Mouse (Mus musculus) ES-Bruce4 (cell line): ENCODE data around the gene Brsk1. TPM values are rescaled to one million over a fixed set of nuclear protein-coding genes. Genes with fewer than 3 reads are reported as not detected.

Experiments
- H3K27ac ChIP-seq: 2 replicates; pipeline ENCODE4 v1.5.1; 2012; ENCODE audit warnings: low read length, inconsistent platforms; ENCODE audit not compliant: insufficient read depth
- H3K27me3 ChIP-seq: 2 replicates; pipeline ENCODE4 v1.6.1; 2012; ENCODE audit warnings: mild to moderate bottlenecking, low read length, inconsistent platforms; ENCODE audit not compliant: control insufficient read depth, poor library complexity, insufficient read depth, severe bottlenecking
- H3K36me3 ChIP-seq: 2 replicates; pipeline ENCODE4 v1.6.1; 2012; ENCODE audit warnings: inconsistent platforms, mild to moderate bottlenecking, low read length, moderate library complexity; ENCODE audit not compliant: control insufficient read depth, poor library complexity, insufficient read depth, severe bottlenecking
- H3K4me1 ChIP-seq: one replicate; pipeline ENCODE4 v1.8.1; 2011; ENCODE audit warnings: low read length; ENCODE audit not compliant: control insufficient read depth, insufficient read depth
- H3K4me3 ChIP-seq: 2 replicates; pipeline ENCODE4 v1.5.1; 2011; ENCODE audit warnings: low read depth, mild to moderate bottlenecking, low read length
- H3K9ac ChIP-seq: 2 replicates; pipeline ENCODE4 v1.6.1; 2012; ENCODE audit warnings: low read depth, mild to moderate bottlenecking, inconsistent platforms; ENCODE audit not compliant: poor library complexity, severe bottlenecking
- H3K9me3 ChIP-seq: replicated peaks from 2 replicates; pipeline ENCODE4 v1.6.1; 2012; ENCODE audit warnings: mild to moderate bottlenecking, low read length, inconsistent platforms; ENCODE audit not compliant: control insufficient read depth, poor library complexity, insufficient read depth, severe bottlenecking
- CTCF ChIP-seq: IDR thresholded peaks from one replicate; pipeline ENCODE4 v1.8.1; 2011; ENCODE audit warnings: low read depth, low read length
- EP300 ChIP-seq: IDR thresholded peaks from 2 replicates; pipeline ENCODE4 v1.6.1; 2011; ENCODE audit warnings: low read depth, low read length; ENCODE audit not compliant: insufficient read depth
- POLR2A ChIP-seq: IDR thresholded peaks from one replicate; pipeline ENCODE4 v1.8.1; 2011; ENCODE audit warnings: low read length; ENCODE audit not compliant: insufficient read depth
- polyA plus RNA-seq: library from polyadenylated mRNA; stranded (reverse); fragments of >200 nt; gene quantifications from 2 replicates; pipeline ENCODE4 v1.2.4, GENCODE M21; 2011; ENCODE audit warnings: low read depth; ENCODE audit not compliant: missing spikeins, insufficient read depth, insufficient read length

Brsk1 gene
- polyA plus RNA-seq, 1 experiment = 10.9 TPM

DNA sequence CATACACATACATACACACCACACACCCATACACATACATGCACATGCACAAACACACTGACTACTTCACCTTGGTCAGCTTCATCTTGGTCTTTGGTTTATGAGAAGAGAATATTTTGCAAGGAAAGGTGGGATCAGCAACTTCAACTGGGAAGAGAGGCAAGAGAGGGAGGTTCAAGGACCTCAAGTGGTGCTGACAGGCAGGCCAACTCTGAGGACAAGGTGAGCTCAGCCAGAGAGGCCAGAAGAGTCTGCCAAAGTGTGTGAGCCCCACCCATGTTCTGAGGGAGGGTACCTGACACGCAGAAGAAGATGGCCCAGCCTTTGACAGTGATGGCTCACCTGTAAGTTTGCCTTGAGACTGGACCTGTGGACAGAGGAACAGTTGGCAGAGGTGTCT, 69.3 kb downstream of the Brsk1 start:
- Histone ChIP-seq H3K4me3 (no peak overlapping the region), H3K27ac (no peak overlapping the region), H3K9ac (no peak overlapping the region), H3K4me1 (no peaks in the 10 kb centered on the region), H3K36me3 (no peaks in the 10 kb centered on the region), H3K9me3 (no peaks in the 10 kb centered on the region), H3K27me3 (no peaks in the 10 kb centered on the region)
- no peak for TF ChIP-seq EP300

DNA sequence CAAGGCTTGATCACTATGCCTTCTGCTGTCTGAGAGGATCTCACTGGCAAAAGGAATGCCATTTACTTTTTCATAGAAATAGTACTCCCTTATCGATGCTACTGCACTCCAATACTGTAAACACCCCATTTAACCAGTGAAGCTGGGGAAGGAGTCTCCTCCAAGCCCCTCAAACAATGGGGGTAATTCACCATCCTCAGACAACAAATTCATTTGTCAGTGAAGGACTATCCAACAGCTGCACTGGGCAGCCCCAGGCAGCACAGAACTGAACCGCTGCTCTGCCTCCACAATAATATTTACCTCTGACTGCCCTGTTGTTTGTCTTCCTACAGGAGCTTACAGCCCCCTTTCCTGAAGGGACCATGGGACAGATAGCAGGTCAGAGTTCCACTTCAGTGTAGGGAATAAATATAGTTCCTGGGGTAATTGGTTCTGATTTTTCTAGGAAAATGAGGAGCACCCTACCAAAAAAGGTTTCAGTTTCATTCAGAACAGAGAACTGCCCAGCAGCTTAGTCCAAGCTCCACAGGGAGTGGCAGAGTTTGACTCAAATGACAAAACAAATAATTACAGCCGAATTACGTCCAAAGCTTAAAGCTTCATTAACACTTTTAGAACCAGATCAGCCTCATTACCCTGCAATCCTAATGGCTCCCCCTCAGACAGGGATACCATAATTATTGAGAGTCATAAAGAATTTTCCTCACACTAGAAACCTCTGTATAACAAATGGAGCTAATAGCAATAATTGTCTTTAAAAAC, 74.7 kb downstream of the Brsk1 start:
- TF ChIP-seq EP300 (no peak), CTCF (no peak), POLR2A (no peak)
- no peaks in the 10 kb centered on the region for H3K4me1 ChIP-seq
- no peaks in the 10 kb centered on the region for H3K36me3 ChIP-seq
- no peak overlapping the region for H3K4me3 ChIP-seq
- H3K9me3 ChIP-seq = no peaks in the 10 kb centered on the region
- no peak overlapping the region for H3K9ac ChIP-seq
- H3K27me3 ChIP-seq = no peaks in the 10 kb centered on the region
- peak overlapping the region; percentile 5; the same call in 1 of the 2 replicates for H3K27ac ChIP-seq

Other genes with a start within 250 kb of the Brsk1 start
- 17.7 and 18.1 TPM in 2 replicates for gene Rdh13, start 245.0 kb upstream of the Brsk1 start, polyA plus RNA-seq
- gene Eps8l1, start 229.9 kb upstream of the Brsk1 start, polyA plus RNA-seq = 7.0 and 13.2 TPM in 2 replicates
- 63.1 and 68.7 TPM in 2 replicates for gene Ppp1r12c, start 188.9 kb upstream of the Brsk1 start, polyA plus RNA-seq
- 20.2 and 20.7 TPM in 2 replicates for gene Tnnt1, start 174.2 kb upstream of the Brsk1 start, polyA plus RNA-seq
- gene Tnni3, start 166.4 kb upstream of the Brsk1 start, polyA plus RNA-seq = 10.0 and 11.5 TPM in 2 replicates
- 9.2 and 10.0 TPM in 2 replicates for gene Dnaaf3, start 158.2 kb upstream of the Brsk1 start, polyA plus RNA-seq
- 4.3 and 4.9 TPM in 2 replicates for gene Syt5, start 143.1 kb upstream of the Brsk1 start, polyA plus RNA-seq
- not detected in 2 replicates for gene Ptprh, start 86.6 kb upstream of the Brsk1 start, polyA plus RNA-seq
- 3.8 and 5.5 TPM in 2 replicates for gene Tmem86b, start 59.2 kb upstream of the Brsk1 start, polyA plus RNA-seq
- gene Ppp6r1, start 31.6 kb upstream of the Brsk1 start, polyA plus RNA-seq = 58.6 and 66.3 TPM in 2 replicates
- gene Hspbp1, start 5.5 kb upstream of the Brsk1 start, polyA plus RNA-seq = 51.8 and 63.3 TPM in 2 replicates
- not detected in 2 replicates for gene Tmem150b, start 34.6 kb downstream of the Brsk1 start, polyA plus RNA-seq
- gene Kmt5c, start 49.5 kb downstream of the Brsk1 start, polyA plus RNA-seq = 69.0 and 72.3 TPM in 2 replicates
- 319 and 368 TPM in 2 replicates for gene Cox6b2, start 62.5 kb downstream of the Brsk1 start, polyA plus RNA-seq
- gene Fam71e2, start 80.7 kb downstream of the Brsk1 start, polyA plus RNA-seq = not detected in 2 replicates
- 1.4 and 1.9 TPM in 2 replicates for gene Il11, start 92.3 kb downstream of the Brsk1 start, polyA plus RNA-seq
- not detected in 2 replicates for gene Tmem190, start 92.3 kb downstream of the Brsk1 start, polyA plus RNA-seq
- gene Tmem238, start 99.1 kb downstream of the Brsk1 start, polyA plus RNA-seq = 2.6 and 6.8 TPM in 2 replicates
- 969 and 977 TPM in 2 replicates for gene Rpl28, start 102.3 kb downstream of the Brsk1 start, polyA plus RNA-seq
- gene Ube2s, start 122.0 kb downstream of the Brsk1 start, polyA plus RNA-seq = 474 and 498 TPM in 2 replicates
- gene Shisa7, start 154.1 kb downstream of the Brsk1 start, polyA plus RNA-seq = 3.8 and 5.3 TPM in 2 replicates
- gene Isoc2b, start 179.7 kb downstream of the Brsk1 start, polyA plus RNA-seq = 3.8 and 4.2 TPM in 2 replicates
- gene Isoc2a, start 186.5 kb downstream of the Brsk1 start, polyA plus RNA-seq = 3.3 and 4.3 TPM in 2 replicates
- gene Gm36210, start 215.9 kb downstream of the Brsk1 start, polyA plus RNA-seq = 1.1 TPM in 2 replicates
- gene Zfp628, start 224.6 kb downstream of the Brsk1 start, polyA plus RNA-seq = 5.0 and 5.4 TPM in 2 replicates
- gene Nat14, start 231.4 kb downstream of the Brsk1 start, polyA plus RNA-seq = 2.2 and 3.3 TPM in 2 replicates
- gene Ssc5d, start 235.2 kb downstream of the Brsk1 start, polyA plus RNA-seq = 1.5 and 2.0 TPM in 2 replicates